Mouse (Mus musculus) left cerebral cortex, postnatal 4 days (tissue): ENCODE data around the gene Vrk3. TPM values are rescaled to one million over a fixed set of nuclear protein-coding genes. Genes with fewer than 3 reads are reported as not detected.
"Not testable (repeated sequence)": the region's sequence is repeated elsewhere in the genome, so short reads cannot be mapped to it uniquely, and the experiment has no call there.

Source experiments
- DNase-seq: peaks from one replicate; pipeline ENCODE4 v3.0.0-alpha.2; 2022
- intact Hi-C: fragments of 180-260 bp; cut with DNase I; formaldehyde crosslinking; loops from one replicate; pipeline ENCODE4 v1.15.1; 2025
- total RNA-seq, 2 experiments: library from RNA; stranded (reverse); gene quantifications; 2 replicates each; pipeline ENCODE4 v1.2.3; 2021

Gene Vrk3
- total RNA-seq = 10 to 100 TPM; 19.6 to 25.9 TPM

DNA sequence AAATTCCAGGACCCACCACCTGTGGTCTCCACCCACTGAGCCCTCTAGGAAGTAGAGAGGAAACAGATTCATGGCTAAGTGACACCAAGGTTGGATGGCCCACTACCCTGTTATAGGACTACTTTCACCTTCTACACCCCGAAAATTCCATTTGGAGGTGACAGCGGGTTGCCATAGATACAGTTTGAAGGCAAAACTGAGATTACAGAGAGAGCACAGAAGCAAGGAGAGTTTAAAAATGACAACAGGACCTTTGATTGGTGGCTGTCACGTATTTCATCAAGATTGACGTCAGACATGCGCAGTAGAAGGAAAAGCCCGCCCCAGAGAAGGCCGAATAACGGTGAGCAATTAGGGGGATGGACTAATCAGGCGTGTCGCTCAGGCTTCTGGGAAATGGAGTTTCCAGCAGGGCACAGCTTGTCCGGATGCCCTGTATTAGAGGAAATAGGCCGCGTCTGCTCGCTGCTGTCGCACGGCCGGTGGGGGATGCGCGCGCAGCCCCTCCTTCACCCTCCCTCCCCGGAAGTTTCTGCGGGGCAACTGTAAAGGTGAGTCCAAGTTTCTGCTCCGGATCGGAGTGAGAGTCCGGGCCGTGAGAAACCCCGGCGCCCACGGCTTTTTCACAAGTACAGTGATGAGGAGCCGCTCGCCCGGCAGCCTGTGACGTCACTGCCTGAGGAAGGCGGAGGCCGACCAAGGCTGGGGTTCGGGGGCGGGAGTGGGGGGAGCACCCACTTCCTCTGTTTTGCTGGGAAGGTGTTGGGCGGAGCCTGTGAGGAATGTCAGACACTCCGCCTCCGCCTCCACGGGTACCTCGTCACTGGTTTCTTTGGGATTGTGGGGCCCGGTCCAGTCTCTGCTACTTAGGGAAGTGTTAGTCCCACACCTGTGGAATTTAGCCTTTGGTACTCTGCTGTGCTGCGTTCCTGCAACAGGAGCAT is at the start of gene Vrk3:
Gene Vrk3, plus strand, starts transcription at position 313 of the 944 bp plus-strand sequence.
- intact Hi-C loops = no loop called here
- peak; percentile 96 for DNase-seq

DNA sequence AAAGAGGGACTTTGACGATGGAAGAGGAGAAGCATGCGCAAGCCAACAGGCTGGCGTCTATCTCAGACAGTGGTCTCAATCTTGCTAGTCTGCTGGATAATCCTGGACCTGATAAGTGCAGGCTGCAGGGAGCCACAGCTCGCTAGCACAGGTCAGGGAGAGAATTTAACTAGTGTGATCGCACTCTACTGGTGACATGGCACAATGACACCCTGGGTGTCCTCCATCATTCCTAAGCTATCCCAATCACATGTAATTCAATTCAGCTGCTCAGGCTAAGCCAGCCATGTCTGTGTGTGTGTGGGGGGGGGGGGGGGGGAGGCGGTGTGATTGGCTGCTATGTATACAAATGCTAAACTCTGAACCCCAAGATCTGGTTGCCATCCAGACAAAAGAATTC is 46.3 kb upstream of the Vrk3 start:
- intact Hi-C loops = no loop called here
- DNase-seq = peak; percentile 37

DNA sequence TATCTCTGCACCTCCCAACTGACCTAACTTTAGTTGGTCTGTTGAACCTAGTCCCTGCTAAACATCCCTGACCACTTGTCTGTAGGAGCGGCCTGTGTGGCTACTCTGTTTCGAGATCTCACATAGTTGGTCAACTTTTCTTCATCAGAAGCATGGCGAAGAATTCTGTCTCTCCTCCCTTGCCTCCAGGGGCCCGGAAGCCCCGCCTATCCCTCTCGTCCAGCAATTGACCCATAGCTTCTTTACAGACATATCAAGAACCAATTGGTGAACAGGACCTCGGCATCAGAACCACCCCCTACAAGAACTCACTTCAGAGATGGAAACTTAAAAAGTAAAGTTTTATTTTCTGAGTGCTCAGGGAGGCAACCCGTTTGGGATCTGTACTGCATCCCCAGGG is 45.2 kb upstream of the Vrk3 start:
- intact Hi-C loops = no loop called here
- no peak for DNase-seq

DNA sequence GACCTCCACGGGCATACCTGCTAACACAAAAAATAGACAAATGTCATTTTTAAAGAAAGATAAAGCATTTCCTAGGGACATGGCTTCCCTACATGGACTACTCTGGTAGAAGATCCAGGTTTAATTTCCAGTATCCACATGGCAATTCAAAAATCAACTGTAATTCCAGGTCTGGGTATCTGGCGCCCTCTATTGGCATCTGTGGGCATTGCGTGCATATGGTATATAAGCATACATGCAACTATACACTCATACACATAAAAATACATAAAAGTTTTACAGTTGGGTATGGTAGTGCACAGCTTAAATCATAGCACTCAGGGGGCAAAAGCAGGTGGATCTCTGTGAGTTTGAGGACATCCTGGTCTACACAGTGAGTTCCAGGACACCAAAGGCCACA is 43.9 kb upstream of the Vrk3 start:
- intact Hi-C loops = no loop called here

DNA sequence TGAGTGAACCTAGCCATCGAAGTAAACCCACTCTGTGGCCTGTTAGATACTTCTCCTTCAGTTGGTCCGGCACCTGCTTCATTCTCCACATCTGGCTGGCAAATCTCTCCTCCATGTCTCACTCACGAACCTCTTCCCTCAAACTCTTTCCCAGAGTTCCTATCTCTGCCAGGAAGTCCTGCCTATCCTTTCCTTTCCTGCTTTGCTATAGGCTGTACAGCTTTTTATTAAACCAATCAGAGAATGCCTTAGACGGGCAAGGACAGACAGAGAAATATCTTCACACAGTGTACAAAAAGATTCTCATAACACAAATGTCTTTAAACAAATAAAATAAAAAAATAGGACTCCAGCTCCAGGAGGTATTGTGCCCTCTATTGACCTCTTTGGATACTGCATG is 43.1 kb upstream of the Vrk3 start:
- DNase-seq = no peak
- intact Hi-C loops = no loop called here

More for the DNA sequence above, 43.9 kb upstream of the Vrk3 start:
- peak; percentile 50 for DNase-seq

DNA sequence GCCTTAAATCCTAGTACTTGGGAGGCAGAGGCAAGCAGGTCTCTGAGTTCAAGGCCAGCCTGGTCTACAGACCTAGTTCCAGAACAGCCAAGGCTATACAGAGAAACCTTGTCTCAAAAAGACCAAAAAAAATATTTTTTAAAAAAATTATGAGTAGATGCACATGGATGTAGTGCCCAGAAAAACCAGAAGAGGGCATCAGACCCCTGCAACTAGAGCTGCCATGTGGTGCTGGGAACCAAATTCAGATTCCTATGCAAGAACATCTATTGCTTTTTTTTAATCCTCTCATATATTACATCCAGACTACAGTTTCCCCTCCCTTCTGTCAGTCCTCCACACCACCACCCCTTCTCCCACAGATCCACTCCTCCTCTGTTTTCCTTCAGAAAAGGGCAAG is 41.9 kb upstream of the Vrk3 start:
- intact Hi-C loops = no loop called here
- DNase-seq = no peak

DNA sequence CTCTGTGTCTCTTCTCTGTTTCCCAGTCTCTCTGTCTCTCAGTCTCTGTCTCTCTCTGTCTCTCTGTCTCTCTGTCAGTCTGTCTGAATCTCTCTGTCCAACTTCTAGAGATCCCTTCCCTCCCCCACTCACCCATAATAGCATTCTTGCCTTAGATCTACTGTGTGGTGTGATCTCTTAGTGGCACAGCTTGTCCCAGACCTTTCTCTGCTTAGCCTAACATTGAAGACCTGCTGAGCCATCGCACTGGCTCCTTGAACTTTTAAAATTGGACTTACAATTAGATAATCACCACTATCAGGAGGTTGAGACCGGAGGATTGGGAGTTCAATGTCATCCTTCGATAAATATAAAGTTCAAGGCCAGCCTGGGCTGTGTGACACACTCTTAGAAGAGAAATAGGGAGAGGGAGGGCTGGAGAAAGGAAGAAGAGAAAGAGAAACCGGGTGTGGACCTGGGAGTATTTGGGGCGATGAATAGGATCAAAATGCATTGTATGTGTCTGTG is 41.0 kb upstream of the Vrk3 start:
- intact Hi-C loops = no loop called here
- no peak for DNase-seq

DNA sequence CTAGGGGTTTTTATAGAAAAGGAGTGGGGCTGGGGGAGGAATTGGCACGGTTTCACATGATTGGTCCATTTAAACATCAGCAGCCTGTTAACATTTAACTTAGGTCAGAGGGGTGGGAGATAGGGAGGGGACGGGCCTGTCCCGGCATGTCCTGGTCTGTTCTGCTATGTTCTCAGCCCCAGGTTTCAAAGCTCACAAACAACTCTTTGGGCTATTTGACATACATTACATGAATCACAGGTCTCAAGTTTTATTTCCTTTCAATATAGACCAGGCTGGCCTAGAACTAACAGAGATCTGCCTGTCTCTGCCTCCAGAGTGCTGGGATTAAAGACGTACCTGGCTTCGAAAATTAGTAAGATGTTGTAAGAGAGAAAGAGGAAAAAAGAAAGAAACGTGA is 40.1 kb upstream of the Vrk3 start:
- DNase-seq, intact Hi-C loops: not testable (repeated sequence)

DNA sequence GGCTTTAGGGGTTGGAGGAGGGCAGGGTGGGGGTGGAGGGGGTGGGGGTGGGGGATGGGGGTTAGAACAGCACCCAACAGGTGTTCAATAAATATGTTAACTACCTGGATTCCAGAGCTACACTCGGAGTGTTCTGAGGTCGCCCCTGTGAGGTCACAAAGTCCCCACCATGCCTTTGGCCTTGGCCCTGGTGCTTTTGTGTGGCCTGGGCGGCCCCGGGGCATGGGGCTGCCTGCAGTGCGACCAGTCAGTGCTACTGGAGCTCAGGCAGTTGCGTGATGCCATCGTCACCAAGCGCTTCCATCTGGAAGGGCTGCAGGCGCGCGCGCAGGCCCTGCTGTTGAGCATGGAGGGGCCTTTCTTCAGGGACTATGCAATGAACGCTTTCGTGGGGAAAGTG is 39.6 kb upstream of the Vrk3 start, which contains the start of gene Izumo2:
Gene Izumo2, plus strand, starts transcription at position 169 of the 400 bp plus-strand sequence.
- DNase-seq = no peak
- intact Hi-C loops = no loop called here

DNA sequence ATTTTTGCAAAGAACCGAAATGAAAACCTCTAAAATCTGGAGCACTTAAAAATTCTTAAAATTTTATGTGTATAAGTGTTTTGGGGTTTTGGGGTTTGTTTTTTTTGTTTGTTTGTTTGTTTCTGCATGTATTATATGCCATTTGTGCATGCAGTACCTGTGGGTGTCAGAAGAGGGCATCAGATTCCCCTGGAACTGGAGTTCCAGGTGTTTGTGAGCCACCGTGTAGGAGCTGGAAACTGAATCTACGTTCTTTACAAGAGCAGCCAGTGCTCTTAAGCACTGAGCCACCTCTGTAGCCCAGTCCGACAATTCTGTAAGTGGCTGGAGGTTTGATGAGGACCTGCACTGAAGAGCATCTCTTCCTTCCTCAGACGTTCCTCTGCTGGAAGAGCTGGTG is 38.3 kb upstream of the Vrk3 start:
- no peak for DNase-seq
- intact Hi-C loops = no loop called here

DNA sequence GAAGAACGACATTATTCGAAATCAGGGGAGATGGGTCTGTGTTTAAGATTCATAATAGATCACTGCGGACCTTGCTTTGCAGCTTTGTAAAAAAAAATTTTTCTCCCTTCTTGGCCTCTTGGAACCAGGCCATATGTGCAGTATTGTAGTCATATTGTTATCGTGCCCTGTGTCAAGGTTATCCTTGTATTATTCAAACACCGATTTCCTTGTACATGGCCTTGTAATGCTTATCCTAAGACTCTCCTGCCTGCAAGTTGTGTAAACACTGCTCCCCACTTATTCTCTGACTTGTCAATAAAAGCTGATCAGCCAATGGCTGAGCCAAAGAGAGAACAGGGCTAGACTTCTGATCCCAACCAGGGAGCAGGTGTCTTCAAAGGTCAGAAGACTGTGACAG is 26.2 kb upstream of the Vrk3 start:
- no peak for DNase-seq
- intact Hi-C loops = no loop called here

DNA sequence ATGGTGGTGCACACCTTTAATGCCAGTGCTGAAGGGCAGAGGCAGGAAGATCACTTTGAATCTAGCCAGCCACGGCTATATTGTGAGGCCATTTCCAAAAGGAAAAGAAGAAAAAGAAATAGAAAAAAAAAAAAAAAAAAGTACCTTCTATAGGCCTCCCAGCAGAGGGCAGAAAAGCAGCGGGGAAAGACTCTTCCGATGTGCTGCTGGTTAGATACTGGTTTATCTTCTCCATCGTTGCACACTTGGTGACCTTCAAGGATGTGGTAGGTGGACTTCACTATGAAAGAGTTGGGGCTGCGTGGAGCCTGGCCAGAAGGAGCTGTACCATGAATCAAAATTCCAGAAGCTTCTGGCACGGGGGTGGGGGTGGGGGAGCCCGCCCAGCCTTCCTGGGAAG is 23.9 kb upstream of the Vrk3 start:
- no peak for DNase-seq
- intact Hi-C loops = no loop called here

DNA sequence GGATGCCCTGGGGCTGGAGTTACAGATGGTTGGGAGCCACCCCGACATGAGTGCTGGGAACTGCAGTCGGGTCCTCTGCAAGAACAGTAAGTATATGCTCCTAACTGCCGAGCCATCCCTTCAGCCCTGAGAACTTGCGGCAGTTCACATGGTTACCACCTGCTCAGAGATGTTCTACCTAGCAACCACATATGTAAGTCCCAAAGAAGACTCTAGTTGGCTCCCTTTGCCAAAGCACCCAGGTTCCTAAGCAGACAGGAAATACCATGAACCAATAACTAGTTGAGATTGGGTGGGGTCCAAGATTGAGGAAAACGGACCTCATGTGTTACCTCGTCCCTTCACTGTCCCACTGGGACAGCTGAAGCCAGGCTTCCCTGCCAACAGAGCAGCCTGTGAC is 21.9 kb upstream of the Vrk3 start:
- intact Hi-C loops = loop anchor here (2.0 kb wide), 1 partner anchor 98 kb away; no protein-coding TSS in a partner anchor
- no peak for DNase-seq

DNA sequence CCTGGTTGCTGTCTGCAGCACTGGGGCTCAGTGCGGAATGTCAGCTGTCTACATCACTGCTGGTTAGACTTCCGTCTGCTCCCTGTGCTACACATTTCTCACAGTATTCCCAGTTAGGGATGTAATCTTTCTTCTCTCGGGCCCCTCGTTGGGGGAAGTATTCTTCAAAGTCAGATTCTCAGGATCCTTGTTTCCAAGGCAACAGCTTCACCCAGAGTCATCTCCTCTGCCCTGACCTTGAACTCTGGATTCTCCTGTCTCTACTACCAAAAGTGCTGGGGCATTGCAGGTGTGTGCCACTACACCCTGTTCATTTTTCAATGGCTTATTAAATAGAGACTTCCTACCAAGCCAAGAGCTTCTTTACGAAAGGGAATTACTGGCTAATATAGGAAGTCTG is 21.1 kb upstream of the Vrk3 start:
- intact Hi-C loops = loop anchor here (2.0 kb wide), 1 partner anchor 98 kb away; no protein-coding TSS in a partner anchor

DNA sequence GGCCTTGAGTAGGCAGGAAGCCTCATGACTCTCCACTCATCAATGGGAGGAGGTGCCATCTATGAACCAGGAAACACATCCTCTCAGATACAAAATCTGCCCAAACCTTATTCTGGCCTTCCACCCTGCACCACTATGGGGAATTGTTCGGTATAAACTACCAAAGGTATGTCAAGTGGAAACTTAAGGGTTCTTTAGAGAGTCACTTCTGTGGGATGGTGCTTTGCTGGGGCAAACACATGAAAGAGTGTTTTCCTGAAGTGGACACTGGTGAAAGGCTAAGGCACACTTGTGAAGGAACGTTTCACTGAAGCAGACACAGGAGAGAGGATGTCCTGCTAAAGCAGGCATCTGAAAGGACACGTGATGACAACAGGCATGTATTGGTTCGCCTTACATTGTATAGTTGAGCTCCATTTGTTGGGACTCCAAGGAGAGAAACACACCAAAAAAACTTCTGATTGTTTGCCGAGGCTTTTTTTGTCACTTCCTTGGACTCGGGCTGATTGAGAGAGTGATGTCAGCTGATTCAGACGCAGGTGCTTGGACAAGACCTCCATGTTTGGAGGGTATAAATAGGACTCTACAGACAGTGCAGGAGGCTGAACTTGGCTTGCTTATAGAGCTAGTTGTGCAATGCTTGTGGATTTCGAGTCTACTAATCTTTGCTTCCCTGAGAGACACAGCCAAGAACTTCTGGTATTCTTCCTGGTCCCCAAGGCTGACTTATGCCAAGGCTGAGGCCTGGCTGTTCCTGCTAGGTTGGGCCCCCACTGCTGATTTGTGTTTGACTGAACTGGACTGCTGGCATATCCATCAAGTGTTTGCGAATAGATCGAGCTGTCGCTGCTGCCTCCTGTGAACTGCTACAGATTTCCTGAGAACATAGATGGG is 19.9 kb upstream of the Vrk3 start:
- no peak for DNase-seq
- intact Hi-C loops = no loop called here

More for the DNA sequence above, 21.1 kb upstream of the Vrk3 start:
- DNase-seq = no peak

DNA sequence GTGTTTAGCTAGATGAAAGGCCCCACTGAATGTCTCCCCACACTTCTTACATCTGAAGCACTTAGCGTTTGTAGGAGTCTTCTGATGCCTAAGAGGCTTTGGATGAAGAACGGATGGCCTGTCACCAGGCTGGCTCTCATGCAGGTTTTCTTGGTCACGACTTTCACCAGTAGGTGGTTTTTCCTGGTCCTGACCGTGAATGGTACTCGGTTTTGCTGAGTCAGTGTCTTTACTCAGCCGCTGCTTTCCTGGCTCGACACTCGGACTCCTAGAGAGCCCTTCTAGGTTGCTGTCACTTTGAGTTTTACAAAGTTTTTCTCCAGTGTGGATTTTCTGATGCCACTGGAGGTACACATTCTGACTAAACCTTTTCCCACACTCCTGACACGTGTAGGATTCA is 14.5 kb upstream of the Vrk3 start:
- no peak for DNase-seq
- intact Hi-C loops = no loop called here

DNA sequence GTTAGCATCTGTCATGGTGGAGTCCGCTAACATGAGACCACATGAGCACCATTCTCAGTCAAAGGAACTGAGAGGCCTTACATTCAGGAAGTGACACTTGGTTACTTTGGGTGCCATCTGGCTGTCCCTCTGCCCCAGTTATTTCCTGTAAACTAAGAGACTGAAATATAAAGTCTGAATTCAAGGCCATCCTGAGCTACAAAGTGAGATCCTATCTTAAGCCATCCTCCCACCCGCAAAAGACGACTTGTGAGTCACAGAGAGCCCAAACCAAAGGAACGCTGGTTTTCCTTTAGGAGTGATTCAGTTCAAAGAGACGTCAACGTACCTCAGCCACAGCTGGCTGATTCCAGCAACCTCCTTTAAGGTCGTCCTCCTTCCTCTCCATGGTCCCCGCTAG is 6.9 kb upstream of the Vrk3 start:
- no peak for DNase-seq

DNA sequence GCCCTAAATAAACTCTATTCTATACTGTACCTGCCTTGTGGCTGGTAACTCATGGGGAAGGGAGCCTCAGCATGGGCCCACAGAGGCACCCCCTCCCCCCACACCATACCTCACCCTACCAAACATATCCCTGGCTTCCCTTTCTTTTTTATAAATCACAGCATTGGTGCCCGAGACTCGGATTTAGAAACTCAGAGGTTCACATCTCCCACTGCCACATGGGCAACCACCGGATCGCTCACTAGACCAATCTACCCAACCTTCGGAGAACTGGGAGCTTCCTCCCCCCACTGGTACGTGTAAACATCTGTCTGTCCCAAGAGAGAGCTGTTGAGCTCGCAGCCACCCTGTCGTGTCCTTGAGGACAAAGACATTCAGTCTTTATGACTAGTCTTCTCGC is 3.9 kb upstream of the Vrk3 start:
- intact Hi-C loops = no loop called here
- DNase-seq = no peak

More for the DNA sequence above, 6.9 kb upstream of the Vrk3 start:
- intact Hi-C loops = no loop called here

DNA sequence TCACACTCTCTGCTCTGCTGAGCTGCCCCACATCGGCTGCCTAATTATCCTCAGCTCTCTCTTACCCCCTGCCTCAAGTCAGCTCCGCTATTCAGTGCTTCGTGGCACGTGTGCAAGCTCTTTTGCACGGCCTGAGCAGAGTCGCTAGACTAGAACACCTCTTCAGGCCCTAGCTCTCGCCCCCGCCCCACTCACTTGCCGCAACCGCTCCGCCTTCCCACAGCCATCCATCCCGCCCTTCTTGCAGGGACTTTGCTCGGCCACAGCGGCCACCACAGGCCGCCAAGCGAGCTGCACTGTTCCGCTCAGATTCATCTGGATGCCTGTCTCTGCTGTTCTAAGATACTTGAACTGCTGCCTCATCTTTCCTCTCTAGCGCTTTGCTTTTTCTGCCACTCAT is 3.1 kb upstream of the Vrk3 start:
- intact Hi-C loops = no loop called here
- peak; percentile 78 for DNase-seq

DNA sequence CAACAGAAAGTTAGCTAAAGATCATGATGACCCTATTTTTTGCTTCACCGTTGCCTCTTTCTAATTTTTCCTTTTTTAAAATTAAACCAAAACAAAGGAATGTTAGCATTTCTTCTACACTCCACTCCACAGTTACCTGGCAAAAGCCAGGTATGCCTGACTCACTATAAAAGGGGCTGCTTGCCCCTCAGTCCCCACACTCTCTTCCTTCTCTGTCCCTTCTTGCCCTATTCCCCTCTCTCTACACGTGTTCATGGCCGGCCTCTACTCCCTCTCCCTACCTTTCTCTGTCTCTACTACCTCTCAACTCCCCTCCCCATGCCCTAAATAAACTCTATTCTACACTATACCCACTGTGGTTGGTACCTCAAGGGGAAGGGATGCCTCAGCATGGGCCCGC is 1.1 kb upstream of the Vrk3 start:
- no peak for DNase-seq
- intact Hi-C loops = no loop called here

DNA sequence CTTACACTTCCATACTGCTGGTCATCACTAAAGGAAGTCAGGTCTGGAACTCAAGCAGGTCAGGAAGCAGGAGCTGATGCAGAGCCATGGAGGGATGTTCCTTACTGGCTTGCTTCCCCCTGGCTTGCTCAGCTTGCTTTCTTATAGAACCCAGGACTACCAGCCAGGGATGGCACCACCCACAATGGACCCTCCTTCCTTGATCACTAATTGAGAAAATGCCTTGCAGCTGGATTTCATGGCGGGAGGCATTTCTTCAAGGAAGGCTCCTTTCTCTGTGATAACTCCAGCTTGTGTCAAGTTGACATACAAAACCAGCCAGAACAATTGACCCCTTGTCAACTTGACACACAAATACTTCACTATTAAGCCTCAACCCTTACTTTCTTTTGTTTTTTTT is 2.7 kb downstream of the Vrk3 start, which contains the start of gene Zfp473:
Gene Zfp473, minus strand, starts transcription at position 101 of the 400 bp plus-strand sequence.
- DNase-seq, intact Hi-C loops: not testable (repeated sequence)
